Mouse (Mus musculus): ENCODE data around the gene Etfb. TPM values are rescaled to one million over a fixed set of nuclear protein-coding genes. Genes with fewer than 3 reads are reported as not detected.

Gene Etfb
- total and polyA plus RNA-seq, 3 experiments: 177 to 186 TPM; not detected in 1

GRCm38 (mm10) chr7:43475706-43476105 lies 31.8 kb downstream of the Etfb start:
- no peak for DNase-seq (ENCODE audit: low read depth, low spot score)
- TF ChIP-seq MAX (IDR thresholded peaks at IDR 0.05; ENCODE audit: low read length) (no peak), RAD21 (IDR thresholded peaks at IDR 0.05; ENCODE audit: low read depth, low read length) (no peak), ELF1 (IDR thresholded peaks at IDR 0.05; ENCODE audit: low read depth, low read length) (no peak), MXI1 (IDR thresholded peaks at IDR 0.05; ENCODE audit: low read depth, low read length) (no peak), ZNF384 (IDR thresholded peaks at IDR 0.05; ENCODE audit: low read depth, low read length) (no peak), POLR2AphosphoS2 (IDR thresholded peaks at IDR 0.05; ENCODE audit: low read length) (no peak), NRF1 (IDR thresholded peaks at IDR 0.05; ENCODE audit: insufficient read depth, low read depth, low read length, poor library complexity, severe bottlenecking) (no peak), GABPA (IDR thresholded peaks at IDR 0.05; ENCODE audit: low read depth, low read length) (no peak), MAZ (IDR thresholded peaks at IDR 0.05; ENCODE audit: low read depth, low read length) (no peak), ETS1 (IDR thresholded peaks at IDR 0.05; ENCODE audit: low read depth, low read length) (no peak), E2F4 (IDR thresholded peaks at IDR 0.05; ENCODE audit: borderline replicate concordance, low read depth, low read length) (no peak), RCOR1 (IDR thresholded peaks at IDR 0.05; ENCODE audit: low read depth, low read length) (no peak), ZKSCAN1 (IDR thresholded peaks at IDR 0.05; ENCODE audit: low read depth, low read length) (no peak), EP300 (IDR thresholded peaks at IDR 0.05; ENCODE audit: low read depth in 1 of 2, low read length in 2 of 2) (no peak), SMC3 (IDR thresholded peaks at IDR 0.05; ENCODE audit: low read depth, low read length) (no peak), MAFK (IDR thresholded peaks at IDR 0.05; ENCODE audit: borderline replicate concordance, low read depth, low read length) (no peak), CHD1 (IDR thresholded peaks at IDR 0.05; ENCODE audit: low read depth, low read length) (no peak), USF1 (IDR thresholded peaks at IDR 0.05; ENCODE audit: low read depth, low read length) (no peak)
- no peaks in the 10 kb centered on the region for H3K27me3 ChIP-seq (ENCODE audit: control insufficient read depth in 1 of 2, insufficient read depth in 2 of 2, low read length in 2 of 2)
- H3K36me3 ChIP-seq (ENCODE audit: control insufficient read depth in 1 of 2, insufficient read depth in 2 of 2, low read length in 2 of 2): no peaks in the 10 kb centered on the region
- H3K9ac ChIP-seq (ENCODE audit: control insufficient read depth, low read depth, low read length, poor library complexity, severe bottlenecking): no peak overlapping the region
- no peaks in the 10 kb centered on the region for H3K79me2 ChIP-seq (ENCODE audit: control insufficient read depth, insufficient read depth, low read length, poor library complexity)
- no peak overlapping the region for H3K4me3 ChIP-seq (ENCODE audit: control insufficient read depth in 1 of 2, insufficient read depth in 1 of 2, low read depth in 2 of 2, low read length in 2 of 2)
- H3K4me1 ChIP-seq (ENCODE audit: control insufficient read depth in 1 of 2, insufficient read depth in 2 of 2, low read length in 2 of 2): no peaks in the 10 kb centered on the region
- H3K27ac ChIP-seq (ENCODE audit: control insufficient read depth, low read depth, low read length): no peak overlapping the region
- no peaks in the 10 kb centered on the region for H3K9me3 ChIP-seq (replicated peaks; ENCODE audit: insufficient read depth, low read length)

DNA sequence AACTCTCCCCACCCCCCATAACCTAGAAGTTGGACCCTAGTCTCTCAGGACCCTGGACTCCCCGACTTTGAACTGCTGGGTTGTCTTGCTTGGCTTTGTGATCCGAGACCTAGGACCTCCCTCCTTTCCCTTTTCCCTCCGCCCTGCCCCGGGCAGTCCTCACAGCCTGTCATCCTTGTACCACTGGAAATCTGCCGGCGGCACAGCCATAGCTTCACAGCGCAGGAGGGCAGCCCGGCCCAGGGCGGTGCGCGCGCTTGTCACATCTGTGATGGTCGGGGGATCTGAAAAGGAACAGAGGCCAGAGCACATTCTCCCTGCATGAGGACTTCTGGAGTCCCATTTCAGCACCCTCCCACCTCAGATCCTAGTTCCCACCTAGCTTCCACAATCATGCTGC lies 32.5 kb downstream of the Etfb start:
- no peak for DNase-seq (ENCODE audit: low read depth, low spot score)
- H3K9ac ChIP-seq (ENCODE audit: control insufficient read depth, low read depth, low read length, poor library complexity, severe bottlenecking): no peak overlapping the region
- no peak overlapping the region for H3K27ac ChIP-seq (ENCODE audit: control insufficient read depth, low read depth, low read length)
- H3K4me3 ChIP-seq (ENCODE audit: control insufficient read depth in 1 of 2, insufficient read depth in 1 of 2, low read depth in 2 of 2, low read length in 2 of 2): no peak overlapping the region
- TF ChIP-seq USF2 (IDR thresholded peaks at IDR 0.05; ENCODE audit: borderline replicate concordance in 1 of 2, insufficient read depth in 1 of 2, low read depth in 1 of 2, low read length in 2 of 2) (no peak), ZMIZ1 (IDR thresholded peaks at IDR 0.05; ENCODE audit: low read depth, low read length) (no peak)
- no peaks in the 10 kb centered on the region for H3K27me3 ChIP-seq (ENCODE audit: control insufficient read depth in 1 of 2, insufficient read depth in 2 of 2, low read length in 2 of 2)
- no peaks in the 10 kb centered on the region for H3K79me2 ChIP-seq (ENCODE audit: control insufficient read depth, insufficient read depth, low read length, poor library complexity)
- H3K9me3 ChIP-seq (replicated peaks; ENCODE audit: insufficient read depth, low read length): no peaks in the 10 kb centered on the region
- no peaks in the 10 kb centered on the region for H3K36me3 ChIP-seq (ENCODE audit: control insufficient read depth in 1 of 2, insufficient read depth in 2 of 2, low read length in 2 of 2)
- H3K4me1 ChIP-seq (ENCODE audit: control insufficient read depth in 1 of 2, insufficient read depth in 2 of 2, low read length in 2 of 2): no peaks in the 10 kb centered on the region
